Comparison of ENCODE assay signal across 7 mouse cellular contexts in the genomic region with DNA sequence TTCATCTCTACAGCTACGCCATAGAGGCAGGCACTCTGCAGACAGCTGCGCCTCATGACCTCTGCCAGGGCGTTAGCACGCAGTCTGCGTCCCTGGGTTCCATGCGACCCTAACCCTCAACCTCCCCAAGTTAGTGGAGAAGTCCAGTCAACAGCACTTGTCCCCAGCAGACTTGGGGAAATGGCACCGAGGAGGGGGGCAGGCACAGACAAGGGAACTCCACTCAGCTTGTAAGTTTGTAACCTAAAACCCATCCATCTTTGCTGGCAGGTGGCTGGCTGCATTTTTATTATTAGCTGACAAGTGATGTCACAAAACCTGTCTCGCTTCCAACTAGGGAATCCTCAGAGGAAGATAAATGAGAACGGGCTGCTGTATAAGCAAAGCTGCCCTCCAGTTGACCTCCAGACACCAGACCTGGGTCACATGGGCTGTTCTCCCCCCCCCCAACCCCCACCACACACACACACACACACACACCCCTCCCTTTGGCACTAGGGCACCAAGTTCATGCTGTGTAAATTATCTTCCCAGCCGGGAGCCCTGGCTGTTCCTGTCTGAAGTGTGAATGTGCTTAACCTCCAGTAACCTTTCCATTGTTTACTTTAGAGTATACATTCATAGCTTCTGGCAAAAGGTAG.
DNase-seq lines count a peak whose midpoint lies in the region; ATAC-seq and TF ChIP-seq lines count a peak whose summit lies in the region.

No protein-coding gene starts in this region.

- H3K27ac ChIP-seq in embryonic facial prominence, embryonic 13.5 days = 0 out of 2 replicates have a peak overlapping the region, but pooled peaks have one; percentile 55
- peak overlapping the region; percentile 83 for H3K27ac ChIP-seq in heart, embryonic 15.5 days
- peak overlapping the region; percentile 61 for H3K27ac ChIP-seq in midbrain, embryonic 12.5 days (replicated peaks)
- H3K27ac ChIP-seq in layer of hippocampus, adult 2 months = no peak overlapping the region

- DNase-seq in brain, adult 2 months (ENCODE audit: low read depth, low spot score) = peak; percentile 65
- peak; percentile 55 to 82 for DNase-seq in kidney, postnatal 25 days
- no peak for DNase-seq in layer of hippocampus, adult 2 months (ENCODE audit: low spot score in 2 of 2)
- DNase-seq in testis, postnatal 14 days (ENCODE audit: low spot score) = no peak

- no peak overlapping the region for H3K4me3 ChIP-seq in embryonic facial prominence, embryonic 13.5 days
- H3K4me3 ChIP-seq in heart, embryonic 15.5 days = no peak overlapping the region
- no peak overlapping the region for H3K4me3 ChIP-seq in midbrain, embryonic 12.5 days
- H3K4me3 ChIP-seq in layer of hippocampus, adult 2 months = no peak overlapping the region

- TF ChIP-seq CTCF in layer of hippocampus, adult 2 months (conservative IDR thresholded peaks at IDR 0.05) = no peak

- no peaks in the 10 kb centered on the region for H3K27me3 ChIP-seq in embryonic facial prominence, embryonic 13.5 days
- no peaks in the 10 kb centered on the region for H3K27me3 ChIP-seq in heart, embryonic 15.5 days
- 0 out of 2 replicates have a peak, but pooled peaks cover 4% of the 10 kb centered on the region for H3K27me3 ChIP-seq in midbrain, embryonic 12.5 days

- WGBS in embryonic facial prominence, embryonic 13.5 days = 27% methylated on average over 10 of the region's 10 CpGs
- WGBS in heart, embryonic 15.5 days = 14% methylated on average over 10 of the region's 10 CpGs
- 18% methylated on average over 10 of the region's 10 CpGs for WGBS in midbrain, embryonic 12.5 days

- peaks cover 26% of the 10 kb centered on the region for H3K4me1 ChIP-seq in embryonic facial prominence, embryonic 13.5 days
- H3K4me1 ChIP-seq in heart, embryonic 15.5 days (replicated peaks) = peaks cover 54% of the 10 kb centered on the region
- H3K4me1 ChIP-seq in midbrain, embryonic 12.5 days = peaks cover 33% of the 10 kb centered on the region

- no peak overlapping the region for H3K4me2 ChIP-seq in embryonic facial prominence, embryonic 13.5 days
- 0 out of 2 replicates have a peak overlapping the region, but pooled peaks have one; percentile 4 for H3K4me2 ChIP-seq in heart, embryonic 15.5 days
- no peak overlapping the region; the same call in 1 of the 2 replicates for H3K4me2 ChIP-seq in midbrain, embryonic 12.5 days (replicated peaks)

- H3K9ac ChIP-seq in embryonic facial prominence, embryonic 13.5 days = no peak overlapping the region
- no peak overlapping the region for H3K9ac ChIP-seq in heart, embryonic 15.5 days
- no peak overlapping the region for H3K9ac ChIP-seq in midbrain, embryonic 12.5 days (replicated peaks)

- H3K9me3 ChIP-seq in embryonic facial prominence, embryonic 13.5 days = no peaks in the 10 kb centered on the region
- H3K9me3 ChIP-seq in heart, embryonic 15.5 days (replicated peaks) = no peaks in the 10 kb centered on the region
- H3K9me3 ChIP-seq in midbrain, embryonic 12.5 days = no peaks in the 10 kb centered on the region

- peaks cover 67% of the 10 kb centered on the region for H3K36me3 ChIP-seq in embryonic facial prominence, embryonic 13.5 days
- H3K36me3 ChIP-seq in heart, embryonic 15.5 days = peaks cover 20% of the 10 kb centered on the region; the same call in 1 of the 2 replicates
- peaks cover 48% of the 10 kb centered on the region for H3K36me3 ChIP-seq in midbrain, embryonic 12.5 days

- no peak; the same call in 1 of the 2 replicates for ATAC-seq in embryonic facial prominence, embryonic 13.5 days (ENCODE audit: insufficient number of reproducible peaks, insufficient read depth, low FRiP score, low TSS enrichment, low read depth)
- peak; percentile 86 for ATAC-seq in heart, embryonic 15.5 days (replicated peaks; ENCODE audit: insufficient number of reproducible peaks, insufficient read depth, low FRiP score, low read depth)
- ATAC-seq in midbrain, embryonic 12.5 days (ENCODE audit: low FRiP score, low read depth) = peak; percentile 71

Comparison
In these comparisons a context has a peak if more than half of its experiments do, and no peak if none do; other contexts are left out.
1. DNase-seq: peak in brain, adult 2 months (single experiment) and kidney, postnatal 25 days (2 of 2); none in layer of hippocampus, adult 2 months (0 of 2) and testis, postnatal 14 days (single experiment).